Mouse (Mus musculus) intestine, embryonic 15.5 days (tissue): Measurements from ENCODE around the gene Lrrc26. TPM values are rescaled to one million over a fixed set of nuclear protein-coding genes. Genes with fewer than 3 reads are reported as not detected.
"Not testable (repeated sequence)": the region's sequence is repeated elsewhere in the genome, so short reads cannot be mapped to it uniquely, and the experiment has no call there.

Experiments
- ATAC-seq: fragments of 200-750 bp; cut with Nextera tagmentation; 2 replicates; pipeline ENCODE4 v1.8.0; 2017; ENCODE audit warnings: moderate TSS enrichment, moderate library complexity
- H3K27ac ChIP-seq: fragments of 300-500 bp; sonication (generic); 2 replicates; pipeline ENCODE4 v1.5.1; 2015; ENCODE audit warnings: mild to moderate bottlenecking, inconsistent platforms
- H3K27me3 ChIP-seq: fragments of 300-500 bp; sonication (generic); replicated peaks from 2 replicates; pipeline ENCODE4 v1.6.1; 2015; ENCODE audit warnings: inconsistent platforms
- H3K36me3 ChIP-seq: fragments of 300-500 bp; sonication (generic); 2 replicates; pipeline ENCODE4 v1.6.1; 2015; ENCODE audit warnings: inconsistent platforms
- H3K4me1 ChIP-seq: fragments of 300-500 bp; sonication (generic); replicated peaks from 2 replicates; pipeline ENCODE4 v1.6.1; 2015; ENCODE audit warnings: inconsistent platforms
- H3K4me2 ChIP-seq: fragments of 300-500 bp; sonication (generic); replicated peaks from 2 replicates; pipeline ENCODE4 v1.6.1; 2015; ENCODE audit warnings: mild to moderate bottlenecking, inconsistent platforms
- H3K4me3 ChIP-seq: fragments of 300-500 bp; sonication (generic); replicated peaks from 2 replicates; pipeline ENCODE4 v1.5.1; 2015; ENCODE audit warnings: inconsistent platforms
- H3K9ac ChIP-seq: fragments of 300-500 bp; sonication (generic); 2 replicates; pipeline ENCODE4 v1.6.1; 2015; ENCODE audit warnings: inconsistent platforms
- H3K9me3 ChIP-seq: fragments of 300-500 bp; sonication (generic); 2 replicates; pipeline ENCODE4 v1.6.1; 2016; ENCODE audit warnings: inconsistent platforms
- WGBS: fragments of 180-500 bp; shearing (Covaris S2); methylation state at CpG from one replicate; pipeline ENCODE4 v1.1.7; 2015; 5-methylcytosine and 5-hydroxymethylcytosine counted together
- polyA plus RNA-seq: library from polyadenylated mRNA; unstranded; fragments of >200 nt; fragmentation: Nextera tagmentation; extraction: Ambion mirVana; gene quantifications from 2 replicates; pipeline ENCODE4 v1.2.1, GENCODE M21; 2015

Gene Lrrc26
- polyA plus RNA-seq, 1 experiment from 2014 or later: 0.43 TPM

DNA sequence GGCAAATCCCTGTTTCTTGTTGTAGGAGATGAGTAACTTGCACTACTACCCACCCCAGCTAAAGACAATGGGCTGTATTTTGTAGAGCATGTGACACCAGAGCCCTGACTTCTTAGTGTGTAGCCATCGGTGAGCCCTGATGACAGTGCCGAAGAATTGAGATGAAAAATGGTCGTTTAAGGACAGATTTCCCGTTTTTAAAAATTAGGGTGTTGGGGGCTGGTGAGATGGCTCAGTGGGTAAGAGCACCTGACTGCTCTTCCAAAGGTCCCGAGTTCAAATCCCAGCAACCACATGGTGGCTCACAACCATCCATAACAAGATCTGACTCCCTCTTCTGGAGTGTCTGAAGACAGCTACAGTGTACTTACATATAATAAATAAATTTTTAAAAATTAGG is 32.5 kb upstream of the Lrrc26 start:
- 83% methylated on average over 5 of the region's 5 CpGs for WGBS
- not testable (repeated sequence) for H3K27ac ChIP-seq

DNA sequence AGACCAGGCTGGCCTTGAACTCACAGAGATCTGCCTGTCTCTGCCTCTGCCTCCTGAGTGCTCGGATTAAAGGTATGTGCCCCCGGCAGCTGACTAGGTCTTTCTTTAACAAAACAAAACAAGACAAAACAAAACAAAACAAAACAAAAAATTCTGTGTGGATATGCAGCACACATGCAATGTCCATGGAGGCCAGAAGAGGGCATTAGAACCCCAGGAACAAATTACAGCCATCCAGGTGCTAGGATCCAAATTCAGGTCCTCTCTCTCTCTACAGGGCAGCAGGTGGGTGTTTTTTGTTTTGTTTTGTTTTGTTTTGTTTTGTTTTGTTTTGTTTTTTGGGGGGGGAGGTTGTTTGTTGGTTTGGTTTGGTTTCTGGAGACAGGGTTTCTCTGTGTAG is 30.8 kb upstream of the Lrrc26 start:
- WGBS: 71% methylated on average over 2 of the region's 2 CpGs
- ATAC-seq: no peak

More for the DNA sequence above, 32.5 kb upstream of the Lrrc26 start:
- H3K27me3 ChIP-seq, ATAC-seq, H3K4me2 ChIP-seq, H3K4me3 ChIP-seq, H3K9ac ChIP-seq, H3K36me3 ChIP-seq, H3K9me3 ChIP-seq: not testable (repeated sequence)
- H3K4me1 ChIP-seq: peaks cover 18% of the 10 kb centered on the region

DNA sequence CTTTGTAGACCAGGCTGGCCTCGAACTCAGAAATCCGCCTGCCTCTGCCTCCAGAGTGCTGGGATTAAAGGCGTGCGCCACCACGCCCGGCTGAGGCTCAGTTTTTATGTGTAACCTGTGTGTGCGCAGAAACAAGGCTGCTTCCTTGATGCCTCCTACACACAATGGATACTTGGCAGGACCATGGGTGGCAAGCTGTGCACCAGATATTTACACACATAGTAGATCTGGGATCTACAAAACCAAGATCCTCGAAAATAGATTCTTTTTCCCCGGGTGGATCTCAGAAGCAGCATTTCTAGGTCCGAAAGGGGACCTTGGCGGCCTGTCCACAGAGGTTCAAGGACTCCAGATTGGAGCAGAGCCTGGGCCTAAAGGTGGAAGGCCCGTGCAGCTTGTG is 27.8 kb upstream of the Lrrc26 start:
- Histone ChIP-seq H3K4me1 (peaks cover 37% of the 10 kb centered on the region), H3K9me3 (no peaks in the 10 kb centered on the region), H3K36me3 (no peaks in the 10 kb centered on the region), H3K4me2 (peak overlapping the region; percentile 97), H3K9ac (peak overlapping the region; percentile 81; the same call in 1 of the 2 replicates), H3K4me3 (peak overlapping the region; percentile 87), H3K27me3 (peaks cover 6% of the 10 kb centered on the region), H3K27ac (0 out of 2 replicates have a peak overlapping the region, but pooled peaks have one; percentile 60)
- no peak; the same call in 1 of the 2 replicates for ATAC-seq
- WGBS: 44% methylated on average over 12 of the region's 12 CpGs

More for the DNA sequence above, 30.8 kb upstream of the Lrrc26 start:
- H3K36me3 ChIP-seq: no peaks in the 10 kb centered on the region
- H3K27me3 ChIP-seq: peaks cover 2% of the 10 kb centered on the region
- no peak overlapping the region for H3K9ac ChIP-seq
- H3K9me3 ChIP-seq: no peaks in the 10 kb centered on the region
- no peak overlapping the region for H3K27ac ChIP-seq
- H3K4me2 ChIP-seq: no peak overlapping the region
- H3K4me3 ChIP-seq: no peak overlapping the region
- peaks cover 29% of the 10 kb centered on the region for H3K4me1 ChIP-seq

DNA sequence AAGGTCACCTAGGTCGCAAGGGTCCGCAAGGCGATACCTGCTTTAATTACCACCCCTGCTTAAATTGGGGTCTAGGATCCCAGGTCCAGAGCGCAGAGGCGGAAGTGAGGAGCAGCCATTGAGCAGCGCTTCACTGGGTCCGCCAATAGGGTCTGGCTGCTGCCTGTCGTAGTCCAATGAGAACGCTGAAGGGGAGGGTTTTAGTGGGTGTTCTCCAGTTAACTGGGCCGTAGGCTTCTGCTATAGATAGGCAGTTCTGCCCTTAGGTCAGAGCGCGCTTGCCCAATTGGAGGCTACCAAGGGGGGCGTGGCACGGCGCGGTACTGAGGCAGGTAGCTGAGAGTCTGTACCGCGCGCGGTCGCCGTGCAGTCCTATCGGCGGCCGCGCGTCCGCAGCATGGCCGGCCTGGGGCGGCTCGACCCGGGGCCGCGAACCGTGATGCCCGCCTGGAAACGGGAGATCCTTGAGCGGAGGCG is 27.4 kb upstream of the Lrrc26 start, which contains the start of gene Tprn:
Gene Tprn (plus strand): TSS at position 328 of the 477 bp plus-strand sequence.
- H3K4me2 ChIP-seq: peak within 1 kb of the TSS; percentile 97
- ATAC-seq: peak; percentile 96
- peak within 1 kb of the TSS; percentile 81 for H3K9ac ChIP-seq
- H3K36me3 ChIP-seq: no peaks in the 10 kb centered on the region
- peaks cover 39% of the 10 kb centered on the region for H3K4me1 ChIP-seq
- peaks cover 6% of the 10 kb centered on the region for H3K27me3 ChIP-seq
- H3K4me3 ChIP-seq: peak within 1 kb of the TSS; percentile 87
- WGBS: under 1% methylated on average over 39 of the region's 39 CpGs
- H3K9me3 ChIP-seq: no peaks in the 10 kb centered on the region
- H3K27ac ChIP-seq: peak within 1 kb of the TSS; percentile 60; the same call in 1 of the 2 replicates

DNA sequence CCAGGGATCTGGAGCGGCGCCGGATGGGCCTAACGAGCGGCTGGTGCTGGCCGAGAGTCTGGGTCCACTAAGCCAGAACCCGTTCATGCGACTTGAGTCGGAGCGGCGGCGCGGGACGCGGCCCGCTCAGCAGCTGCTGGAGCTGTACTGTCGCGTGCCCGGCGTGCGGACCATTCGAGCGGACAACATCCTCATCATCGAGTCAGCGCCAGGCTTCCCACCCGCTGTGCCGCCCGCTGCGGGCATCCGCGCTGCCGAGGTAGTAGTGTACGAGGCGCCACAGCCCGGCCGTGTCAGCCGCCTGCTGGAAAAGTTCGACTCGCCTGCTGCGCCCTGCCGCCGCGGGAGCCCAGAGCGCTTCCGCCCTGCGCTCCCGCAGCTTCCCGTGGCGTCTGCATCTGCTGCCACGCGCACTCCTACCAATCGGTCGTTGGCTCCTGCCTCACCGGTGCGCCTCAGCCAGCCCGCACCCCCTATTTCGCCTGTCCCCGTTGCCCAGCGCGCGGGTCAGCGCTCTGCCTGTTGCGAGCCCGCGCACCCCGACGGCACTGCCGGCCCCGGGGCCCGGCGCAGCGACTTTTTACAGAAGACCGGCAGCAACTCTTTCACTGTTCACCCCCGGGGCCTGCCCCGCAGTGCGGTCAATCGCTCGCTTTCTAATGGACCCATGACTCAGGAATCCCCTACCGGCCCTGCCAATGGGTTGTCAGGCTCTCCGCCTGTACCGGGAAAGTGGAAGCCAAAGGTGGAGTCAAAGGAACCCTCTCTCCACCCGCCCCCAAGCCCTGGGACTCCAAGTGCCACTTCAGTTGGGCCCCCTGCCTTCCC is 26.7 kb upstream of the Lrrc26 start:
- Histone ChIP-seq H3K4me3 (peak overlapping the region; percentile 87), H3K9me3 (no peaks in the 10 kb centered on the region)
- under 1% methylated on average over 82 of the region's 82 CpGs for WGBS

DNA sequence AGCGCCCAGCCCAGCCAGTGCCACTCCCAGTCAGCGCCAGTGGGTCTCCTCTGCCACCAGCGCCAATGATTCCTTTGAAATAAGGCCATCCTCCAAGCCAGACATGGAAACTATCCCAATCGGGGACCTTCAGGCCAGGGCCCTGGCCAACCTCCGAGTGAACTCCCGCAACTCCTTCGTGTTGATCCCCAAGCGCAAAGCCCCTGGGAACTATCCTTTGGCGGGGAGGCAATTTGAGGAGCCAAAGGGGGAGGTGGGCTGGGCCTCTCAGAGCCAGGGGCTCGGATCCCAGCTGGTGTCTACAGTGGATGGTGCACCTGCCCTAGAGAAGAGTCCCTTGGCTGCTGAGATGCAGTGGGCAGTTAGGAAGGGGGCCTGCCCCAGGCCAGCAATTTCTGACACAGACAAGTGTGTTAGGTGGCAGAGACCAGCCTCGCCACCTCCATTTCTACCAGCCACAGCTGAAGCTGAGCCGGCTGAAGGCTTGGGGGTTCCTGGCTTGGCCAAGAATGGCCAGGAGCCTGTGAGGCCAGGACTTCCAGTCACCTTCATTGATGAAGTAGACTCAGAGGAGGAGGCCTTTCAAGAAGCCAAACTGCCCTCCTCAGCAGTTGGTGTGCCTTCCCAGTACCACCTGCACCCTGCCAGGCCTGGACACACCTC is 26.0 kb upstream of the Lrrc26 start:
- 0 out of 2 replicates have a peak, but pooled peaks cover 1% of the 10 kb centered on the region for H3K36me3 ChIP-seq
- peak overlapping the region; percentile 97 for H3K4me2 ChIP-seq
- no peaks in the 10 kb centered on the region for H3K9me3 ChIP-seq
- no peak for ATAC-seq
- no peak overlapping the region for H3K27ac ChIP-seq
- WGBS: 22% methylated on average over 12 of the region's 12 CpGs
- H3K27me3 ChIP-seq: peaks cover 6% of the 10 kb centered on the region
- H3K4me3 ChIP-seq: peak overlapping the region; percentile 87
- peak overlapping the region; percentile 81 for H3K9ac ChIP-seq
- H3K4me1 ChIP-seq: peaks cover 39% of the 10 kb centered on the region

More for the DNA sequence above, 26.7 kb upstream of the Lrrc26 start:
- H3K27ac ChIP-seq: peak overlapping the region; percentile 58; the same call in 1 of the 2 replicates
- peak overlapping the region; percentile 81 for H3K9ac ChIP-seq
- peaks cover 39% of the 10 kb centered on the region for H3K4me1 ChIP-seq
- no peaks in the 10 kb centered on the region for H3K36me3 ChIP-seq
- peaks cover 6% of the 10 kb centered on the region for H3K27me3 ChIP-seq
- peak overlapping the region; percentile 97 for H3K4me2 ChIP-seq
- ATAC-seq: peak; percentile 16

DNA sequence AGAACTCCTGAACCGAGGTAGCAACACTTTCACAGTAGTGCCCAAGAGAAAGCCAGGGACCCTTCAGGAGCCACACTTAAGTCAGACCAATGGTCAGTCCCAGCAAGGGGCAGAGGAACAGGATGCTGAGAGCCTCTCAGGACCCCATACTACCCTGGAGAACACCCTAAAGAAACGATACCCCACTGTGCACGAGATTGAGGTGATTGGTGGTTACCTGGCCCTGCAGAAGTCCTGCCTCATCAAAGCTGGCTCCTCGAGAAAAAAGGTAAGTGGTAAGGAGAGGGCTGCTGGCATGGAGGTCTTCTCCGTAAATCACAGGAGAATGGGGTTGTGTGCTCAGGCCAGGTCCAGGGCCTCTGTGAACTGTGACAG is 25.4 kb upstream of the Lrrc26 start:
- H3K36me3 ChIP-seq: peaks cover 5% of the 10 kb centered on the region; the same call in 1 of the 2 replicates
- WGBS: 68% methylated on average over 5 of the region's 5 CpGs
- H3K4me1 ChIP-seq: peaks cover 39% of the 10 kb centered on the region
- H3K9me3 ChIP-seq: no peaks in the 10 kb centered on the region
- ATAC-seq: no peak
- peak overlapping the region; percentile 87 for H3K4me3 ChIP-seq
- peak overlapping the region; percentile 81; the same call in 1 of the 2 replicates for H3K9ac ChIP-seq
- peak overlapping the region; percentile 71; the same call in 1 of the 2 replicates for H3K27ac ChIP-seq
- peak overlapping the region; percentile 97 for H3K4me2 ChIP-seq
- peaks cover 6% of the 10 kb centered on the region for H3K27me3 ChIP-seq

DNA sequence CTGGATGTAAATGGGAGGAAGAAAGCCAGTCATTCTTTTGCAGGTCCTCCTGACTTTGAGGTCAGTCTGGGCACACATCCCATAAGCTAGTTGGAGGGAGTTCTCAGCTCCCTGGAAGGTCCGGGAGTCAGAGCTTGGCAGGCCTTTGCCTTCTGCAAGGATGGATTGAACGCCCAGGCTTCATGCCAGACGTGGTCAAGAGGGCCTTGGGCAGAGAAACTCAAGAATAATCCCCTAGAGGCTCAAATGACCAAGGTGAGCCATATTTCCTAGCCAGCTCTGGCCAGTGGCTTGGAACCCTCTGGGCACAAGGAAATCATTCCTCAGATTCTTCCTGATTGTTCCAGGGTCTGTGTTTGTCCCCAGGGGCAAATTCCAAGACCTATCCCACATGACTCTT is 24.9 kb upstream of the Lrrc26 start:
- Histone ChIP-seq H3K36me3 (peaks cover 11% of the 10 kb centered on the region; the same call in 1 of the 2 replicates), H3K4me1 (peaks cover 39% of the 10 kb centered on the region), H3K9me3 (no peaks in the 10 kb centered on the region), H3K4me2 (peak overlapping the region; percentile 97), H3K27ac (peak overlapping the region; percentile 71; the same call in 1 of the 2 replicates), H3K9ac (peak overlapping the region; percentile 81), H3K4me3 (peak overlapping the region; percentile 87), H3K27me3 (peaks cover 6% of the 10 kb centered on the region)
- no peak for ATAC-seq
- 75% methylated on average over 3 of the region's 3 CpGs for WGBS

DNA sequence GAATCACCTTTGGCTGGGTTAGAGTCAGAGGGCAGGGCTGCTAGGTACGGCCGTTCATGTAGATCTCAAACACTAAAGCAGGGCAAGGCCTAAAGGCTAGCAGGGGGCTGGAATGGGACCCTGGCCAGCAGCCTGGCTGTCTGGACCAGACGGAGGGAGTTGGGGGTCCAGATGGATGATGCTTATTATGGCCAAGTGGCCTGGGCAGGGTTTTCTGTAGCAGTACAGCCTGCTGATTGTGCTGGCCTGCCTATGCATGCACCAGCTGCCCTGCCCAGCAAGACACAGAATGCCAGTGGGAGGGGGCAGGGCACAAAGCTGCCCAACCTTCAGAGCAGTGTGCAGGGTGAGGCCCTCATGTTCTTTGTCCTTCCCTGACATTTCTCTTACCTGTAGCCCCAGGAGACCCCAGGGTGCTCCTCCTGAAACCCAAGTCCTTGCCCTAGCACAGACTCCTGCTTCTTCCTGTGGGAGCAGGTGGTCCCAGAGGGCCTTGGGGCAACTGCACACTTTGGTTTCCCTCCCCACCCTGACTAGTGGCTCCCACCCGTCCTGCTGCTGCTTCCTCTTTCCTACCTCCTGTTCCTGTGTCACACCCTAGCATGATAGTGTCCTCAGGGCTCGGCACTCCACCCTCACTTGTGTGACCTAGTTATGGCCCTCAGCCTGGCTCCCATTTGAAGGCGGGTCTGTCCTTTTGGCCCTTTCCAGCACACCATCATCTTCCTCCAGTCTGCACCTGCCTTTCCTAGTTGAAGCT is 23.6 kb upstream of the Lrrc26 start:
- H3K4me1 ChIP-seq: peaks cover 47% of the 10 kb centered on the region
- H3K4me3 ChIP-seq: peak overlapping the region; percentile 87
- peaks cover 23% of the 10 kb centered on the region for H3K36me3 ChIP-seq
- 50% methylated on average over 6 of the region's 6 CpGs for whole genome bisulfite sequencing
- peak overlapping the region; percentile 77 for H3K27ac ChIP-seq
- H3K4me2 ChIP-seq: peak overlapping the region; percentile 97
- H3K27me3 ChIP-seq: peaks cover 6% of the 10 kb centered on the region
- ATAC-seq: peak; percentile 32
- H3K9ac ChIP-seq: peak overlapping the region; percentile 81
- H3K9me3 ChIP-seq: no peaks in the 10 kb centered on the region

DNA sequence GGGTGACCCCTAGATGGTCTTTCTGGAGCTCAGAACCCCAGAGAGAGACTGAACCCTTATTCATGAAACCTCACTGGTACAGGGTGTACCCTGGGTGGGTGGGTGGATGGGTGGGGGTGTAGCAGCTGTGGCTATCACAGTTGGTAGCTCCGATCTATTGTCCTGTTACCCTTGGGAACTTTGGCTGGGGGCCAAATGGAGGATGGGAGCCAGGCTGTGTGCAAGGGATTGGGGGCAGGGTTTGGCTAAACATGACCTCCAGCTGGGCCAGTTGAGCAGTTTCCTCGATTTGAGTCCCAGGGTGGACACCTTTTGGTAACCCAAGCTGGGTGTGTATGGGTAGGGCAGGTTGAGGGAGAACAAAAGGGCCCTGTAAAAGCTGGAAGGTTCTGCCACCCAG is 23.0 kb upstream of the Lrrc26 start:
- peak overlapping the region; percentile 87; the same call in 1 of the 2 replicates for H3K4me3 ChIP-seq
- H3K27me3 ChIP-seq: peaks cover 6% of the 10 kb centered on the region
- H3K27ac ChIP-seq: peak overlapping the region; percentile 77
- H3K4me2 ChIP-seq: peak overlapping the region; percentile 97
- H3K9me3 ChIP-seq: no peaks in the 10 kb centered on the region
- H3K36me3 ChIP-seq: peaks cover 24% of the 10 kb centered on the region
- no peak; the same call in 1 of the 2 replicates for ATAC-seq
- 0 out of 2 replicates have a peak overlapping the region, but pooled peaks have one; percentile 26 for H3K9ac ChIP-seq
- 39% methylated on average over 2 of the region's 2 CpGs for WGBS
- H3K4me1 ChIP-seq: peaks cover 53% of the 10 kb centered on the region

DNA sequence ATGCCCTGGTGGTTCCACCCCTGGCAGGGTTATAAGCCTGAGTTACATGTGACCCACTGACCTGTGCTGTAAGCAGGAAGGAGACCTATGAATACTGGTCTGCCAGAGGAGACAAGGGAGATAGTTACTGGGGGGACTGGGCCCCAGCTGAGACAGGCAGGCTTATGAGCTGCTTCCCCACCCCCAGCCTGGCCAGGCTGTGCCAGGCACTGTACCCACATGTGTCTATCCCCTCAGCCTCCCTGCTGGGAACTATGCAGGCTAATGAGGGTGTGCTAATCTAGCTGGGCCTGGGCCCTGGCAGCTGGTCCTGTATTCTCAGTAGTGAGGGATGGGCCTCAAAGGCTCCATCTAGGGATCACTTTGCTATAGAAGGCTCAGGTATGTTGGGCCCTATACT is 22.5 kb upstream of the Lrrc26 start:
- Histone ChIP-seq H3K27me3 (peaks cover 6% of the 10 kb centered on the region), H3K4me2 (peak overlapping the region; percentile 97), H3K36me3 (peaks cover 24% of the 10 kb centered on the region), H3K4me3 (no peak overlapping the region), H3K9me3 (no peaks in the 10 kb centered on the region), H3K4me1 (peaks cover 53% of the 10 kb centered on the region), H3K27ac (peak overlapping the region; percentile 77), H3K9ac (0 out of 2 replicates have a peak overlapping the region, but pooled peaks have one; percentile 0)
- no peak; the same call in 1 of the 2 replicates for ATAC-seq
